Comparison of ENCODE assay signal across 26 mouse cellular contexts in genomic region chr19:45785470-45785869, GRCm38 (mm10). TPM values are rescaled to one million over a fixed set of nuclear protein-coding genes. Genes with fewer than 3 reads are reported as not detected.
DNase-seq lines count a peak whose midpoint lies in the region; ATAC-seq and TF ChIP-seq lines count a peak whose summit lies in the region.
"Had no signal": no experiment of that assay in that cellular context is flagged by ENCODE, and none has a peak within 500 bp of the region (broad histone marks: within the 10 kb centered on the region; RNA-seq: fewer than 3 reads in every experiment).

No protein-coding gene starts in this region.

- WGBS in kidney, postnatal 0 days, result 42% methylated on average over 3 of the region's 3 CpGs
- WGBS in stomach, embryonic 15.5 days, result 44% methylated on average over 3 of the region's 3 CpGs
- WGBS in forebrain, postnatal 0 days, result 73% methylated on average over 3 of the region's 3 CpGs

- no peak overlapping the region for H3K4me2 ChIP-seq in kidney, postnatal 0 days (ENCODE audit: low read length)
- H3K4me2 ChIP-seq in stomach, embryonic 15.5 days, result no peak overlapping the region
- no peak overlapping the region for H3K4me2 ChIP-seq in forebrain, postnatal 0 days (ENCODE audit: low read depth)
- H3K4me2 ChIP-seq: heart, embryonic 11.5 days; hindbrain, embryonic 13.5 days had no signal

- no peak for TF ChIP-seq POLR2A in testis, adult 2 months (IDR thresholded peaks at IDR 0.05; ENCODE audit: control insufficient read depth, low read depth, low read length)

- no peak overlapping the region for H3K9ac ChIP-seq in kidney, postnatal 0 days (ENCODE audit: low read depth, low read length)
- H3K9ac ChIP-seq in stomach, embryonic 15.5 days, result no peak overlapping the region
- no peak overlapping the region for H3K9ac ChIP-seq in forebrain, postnatal 0 days
- H3K9ac ChIP-seq: hindbrain, embryonic 13.5 days had no signal

- TF ChIP-seq CTCF in kidney, postnatal 0 days (IDR thresholded peaks at IDR 0.05; ENCODE audit: low read depth), result no peak
- TF ChIP-seq CTCF in testis, adult 2 months (IDR thresholded peaks at IDR 0.05; ENCODE audit: control insufficient read depth, insufficient read depth, insufficient replicate concordance, low read depth, low read length), result no peak
- no peak for TF ChIP-seq CTCF in forebrain, postnatal 0 days (IDR thresholded peaks at IDR 0.05; ENCODE audit: low read depth)

- H3K9me3 ChIP-seq in kidney, postnatal 0 days (replicated peaks; ENCODE audit: low read length), result no peaks in the 10 kb centered on the region
- H3K9me3 ChIP-seq in stomach, embryonic 15.5 days, result no peaks in the 10 kb centered on the region
- H3K9me3 ChIP-seq in forebrain, postnatal 0 days (ENCODE audit: low read length), result no peaks in the 10 kb centered on the region
- H3K9me3 ChIP-seq: hindbrain, embryonic 10.5 days; hindbrain, embryonic 13.5 days had no signal

- H3K4me3 ChIP-seq in kidney, postnatal 0 days (replicated peaks; ENCODE audit: low read depth, low read length), result no peak overlapping the region
- H3K4me3 ChIP-seq in testis, adult 2 months (ENCODE audit: control insufficient read depth, low read depth, low read length), result peak overlapping the region; percentile 86
- no peak overlapping the region for H3K4me3 ChIP-seq in stomach, embryonic 15.5 days (replicated peaks)
- no peak overlapping the region for H3K4me3 ChIP-seq in forebrain, postnatal 0 days (ENCODE audit: low read depth, low read length)
- H3K4me3 ChIP-seq: heart, adult 2 months; hindbrain, embryonic 10.5 days; hindbrain, embryonic 13.5 days had no signal

- H3K4me1 ChIP-seq in kidney, postnatal 0 days (replicated peaks; ENCODE audit: insufficient read depth, low read length), result peaks cover 11% of the 10 kb centered on the region
- peaks cover 3% of the 10 kb centered on the region for H3K4me1 ChIP-seq in testis, adult 2 months (ENCODE audit: control insufficient read depth, insufficient read depth, low read length)
- H3K4me1 ChIP-seq in stomach, embryonic 15.5 days, result peaks cover 12% of the 10 kb centered on the region
- peaks cover 12% of the 10 kb centered on the region for H3K4me1 ChIP-seq in forebrain, postnatal 0 days (ENCODE audit: insufficient read depth)

- DNase-seq in cerebellum, adult 9-10 months, result peak; percentile 30
- no peak for DNase-seq in cerebellum, adult 18-20 months
- DNase-seq in kidney, postnatal 0 days (ENCODE audit: low spot score), result peak; percentile 11
- no peak for DNase-seq in kidney, adult 18-20 months
- no peak for DNase-seq in testis, postnatal 10 days (ENCODE audit: low spot score)
- no peak for DNase-seq in forebrain, postnatal 0 days
- DNase-seq: adrenal gland, adult 2 months; adrenal gland, postnatal 14 days; cerebellum, adult 11 months; cerebellum, adult 8-10 months; cerebellum, postnatal 14 days; gastrocnemius, postnatal 36 days; heart, adult 2 months; heart, postnatal 36 days had no signal

- no peak for ATAC-seq in kidney, postnatal 0 days (replicated peaks; ENCODE audit: low FRiP score, low read depth)
- no peak for ATAC-seq in stomach, embryonic 15.5 days (ENCODE audit: insufficient read depth, low FRiP score, low read depth)
- ATAC-seq in forebrain, postnatal 0 days, result no peak
- ATAC-seq: forebrain, embryonic 14.5 days; hindbrain, embryonic 16.5 days had no signal

- H3K27ac ChIP-seq in kidney, postnatal 0 days, result no peak overlapping the region
- peak overlapping the region; percentile 39 for H3K27ac ChIP-seq in testis, adult 2 months (ENCODE audit: control insufficient read depth, insufficient read depth, low read depth, low read length)
- H3K27ac ChIP-seq in stomach, embryonic 15.5 days, result peak overlapping the region; percentile 11; the same call in 1 of the 2 replicates
- H3K27ac ChIP-seq in forebrain, postnatal 0 days (ENCODE audit: low read depth, low read length), result no peak overlapping the region
- H3K27ac ChIP-seq: heart, adult 2 months; hindbrain, embryonic 10.5 days; hindbrain, embryonic 13.5 days had no signal

- no peaks in the 10 kb centered on the region for H3K36me3 ChIP-seq in kidney, postnatal 0 days (ENCODE audit: insufficient read depth, low read length)
- H3K36me3 ChIP-seq in testis, adult 2 months (ENCODE audit: control insufficient read depth, insufficient read depth, low read length), result peaks cover 2% of the 10 kb centered on the region; the same call in 1 of the 2 replicates
- 0 out of 2 replicates have a peak, but pooled peaks cover 2% of the 10 kb centered on the region for H3K36me3 ChIP-seq in stomach, embryonic 15.5 days
- no peaks in the 10 kb centered on the region; the same call in 1 of the 2 replicates for H3K36me3 ChIP-seq in forebrain, postnatal 0 days (ENCODE audit: insufficient read depth)
- H3K36me3 ChIP-seq: hindbrain, embryonic 13.5 days had no signal

- H3K27me3 ChIP-seq in kidney, postnatal 0 days (ENCODE audit: insufficient read depth, low read length), result no peaks in the 10 kb centered on the region
- H3K27me3 ChIP-seq in testis, adult 2 months (ENCODE audit: control insufficient read depth, insufficient read depth, low read length), result no peaks in the 10 kb centered on the region
- no peaks in the 10 kb centered on the region for H3K27me3 ChIP-seq in stomach, embryonic 15.5 days (replicated peaks)
- no peaks in the 10 kb centered on the region for H3K27me3 ChIP-seq in forebrain, postnatal 0 days (ENCODE audit: insufficient read depth, low read length)
- H3K27me3 ChIP-seq: hindbrain, embryonic 13.5 days had no signal

RNA-seq across cellular contexts. Expression of gene Mgea5, which starts 1.8 kb away (rescaled TPM):
- polyA plus RNA-seq in kidney, postnatal 0 days (2015; fragmentation: Nextera tagmentation; extraction: Ambion mirVana), result 32.8 and 33.0 TPM in 2 replicates
- polyA plus RNA-seq in testis, adult 2 months (2012; rRNA removed), result 52.2 and 56.7 TPM in 2 replicates
- 42.2 and 47.2 TPM in 2 replicates for polyA plus RNA-seq in stomach, embryonic 15.5 days (2015; fragmentation: Nextera tagmentation; extraction: Ambion mirVana)
- 214 and 247 TPM in 2 replicates for total RNA-seq in forebrain, postnatal 0 days (2014; rRNA removed)
- 46.8 and 67.8 TPM in 2 replicates for polyA plus RNA-seq in forebrain, postnatal 0 days (2015; fragmentation: Nextera tagmentation; extraction: Ambion mirVana)

RNA-seq across cellular contexts. Expression of gene Kcnip2, which starts 30.4 kb away (rescaled TPM):
- 1.5 and 1.6 TPM in 2 replicates for polyA plus RNA-seq in kidney, postnatal 0 days (2015; fragmentation: Nextera tagmentation; extraction: Ambion mirVana)
- polyA plus RNA-seq in testis, adult 2 months (2012; rRNA removed), result 50.1 and 64.9 TPM in 2 replicates
- polyA plus RNA-seq in stomach, embryonic 15.5 days (2015; fragmentation: Nextera tagmentation; extraction: Ambion mirVana), result 1.6 and 2.8 TPM in 2 replicates
- 30.6 and 42.8 TPM in 2 replicates for total RNA-seq in forebrain, postnatal 0 days (2014; rRNA removed)
- 29.4 and 30.3 TPM in 2 replicates for polyA plus RNA-seq in forebrain, postnatal 0 days (2015; fragmentation: Nextera tagmentation; extraction: Ambion mirVana)
- total RNA-seq: granulocyte monocyte progenitor cell, adult 5-6 weeks; MEL had no signal

RNA-seq across cellular contexts. Expression of gene Npm3, which starts 36.1 kb away (rescaled TPM):
- polyA plus RNA-seq in kidney, postnatal 0 days (2015; fragmentation: Nextera tagmentation; extraction: Ambion mirVana), result 16.7 and 18.0 TPM in 2 replicates
- polyA plus RNA-seq in testis, adult 2 months (2012; rRNA removed), result 212 and 245 TPM in 2 replicates
- polyA plus RNA-seq in stomach, embryonic 15.5 days (2015; fragmentation: Nextera tagmentation; extraction: Ambion mirVana), result 16.0 and 16.3 TPM in 2 replicates
- 34.7 and 55.2 TPM in 2 replicates for total RNA-seq in forebrain, postnatal 0 days (2014; rRNA removed)
- 7.8 and 11.5 TPM in 2 replicates for polyA plus RNA-seq in forebrain, postnatal 0 days (2015; fragmentation: Nextera tagmentation; extraction: Ambion mirVana)

RNA-seq across cellular contexts. Expression of gene Fgf8, which starts 42.8 kb away (rescaled TPM):
- polyA plus RNA-seq in kidney, postnatal 0 days (2015; fragmentation: Nextera tagmentation; extraction: Ambion mirVana), result 20.8 and 24.2 TPM in 2 replicates
- polyA plus RNA-seq in testis, adult 2 months (2012; rRNA removed), result 1.4 and 1.5 TPM in 2 replicates
- polyA plus RNA-seq in stomach, embryonic 15.5 days (2015; fragmentation: Nextera tagmentation; extraction: Ambion mirVana), result 0.17 TPM in 1 of 2 replicates, not detected in the other
- total RNA-seq in forebrain, postnatal 0 days (2014; rRNA removed), result 1.00 TPM in 1 of 2 replicates, not detected in the other
- polyA plus RNA-seq in forebrain, postnatal 0 days (2015; fragmentation: Nextera tagmentation; extraction: Ambion mirVana), result 0.24 and 0.26 TPM in 2 replicates
- total RNA-seq: adrenal gland, adult 2 months; adrenal gland, postnatal 14 days; gastrocnemius, adult 8-10 months; gastrocnemius, postnatal 36 days; granulocyte monocyte progenitor cell, adult 5-6 weeks; heart, adult 2 months; heart, postnatal 36 days; MEL had no signal
- polyA plus RNA-seq: embryonic facial prominence, embryonic 14.5 days; heart, adult 2 months; heart, postnatal 0 days had no signal

Comparison
In these comparisons a context has a peak if more than half of its experiments do, and no peak if none do; other contexts are left out.
1. DNase-seq: peak in cerebellum, adult 9-10 months (single experiment) and kidney, postnatal 0 days (single experiment); none in cerebellum, adult 18-20 months (0 of 2), kidney, adult 18-20 months (single experiment), testis, postnatal 10 days (single experiment) and forebrain, postnatal 0 days (single experiment).
2. H3K27ac ChIP-seq: peak in testis, adult 2 months (single experiment) and stomach, embryonic 15.5 days (single experiment); none in kidney, postnatal 0 days (single experiment) and forebrain, postnatal 0 days (single experiment).
3. RNA of gene Npm3, which starts 36.1 kb away (polyA plus RNA-seq): 212 to 245 TPM in testis, adult 2 months; 16.7 to 18.0 TPM in kidney, postnatal 0 days, 16.0 to 16.3 TPM in stomach, embryonic 15.5 days and 7.8 to 11.5 TPM in forebrain, postnatal 0 days; every median in the first group is over 10 times any median in the second.